Mouse (Mus musculus): ENCODE measurements around the gene Ccnb1ip1. TPM values are rescaled to one million over a fixed set of nuclear protein-coding genes. Genes with fewer than 3 reads are reported as not detected.
"Not testable (repeated sequence)": the region's sequence is repeated elsewhere in the genome, so short reads cannot be mapped to it uniquely, and the experiment has no call there.

Ccnb1ip1 gene
- polyA plus RNA-seq (2015; fragmentation: Nextera tagmentation; extraction: Ambion mirVana), result not detected in 2 replicates

DNA sequence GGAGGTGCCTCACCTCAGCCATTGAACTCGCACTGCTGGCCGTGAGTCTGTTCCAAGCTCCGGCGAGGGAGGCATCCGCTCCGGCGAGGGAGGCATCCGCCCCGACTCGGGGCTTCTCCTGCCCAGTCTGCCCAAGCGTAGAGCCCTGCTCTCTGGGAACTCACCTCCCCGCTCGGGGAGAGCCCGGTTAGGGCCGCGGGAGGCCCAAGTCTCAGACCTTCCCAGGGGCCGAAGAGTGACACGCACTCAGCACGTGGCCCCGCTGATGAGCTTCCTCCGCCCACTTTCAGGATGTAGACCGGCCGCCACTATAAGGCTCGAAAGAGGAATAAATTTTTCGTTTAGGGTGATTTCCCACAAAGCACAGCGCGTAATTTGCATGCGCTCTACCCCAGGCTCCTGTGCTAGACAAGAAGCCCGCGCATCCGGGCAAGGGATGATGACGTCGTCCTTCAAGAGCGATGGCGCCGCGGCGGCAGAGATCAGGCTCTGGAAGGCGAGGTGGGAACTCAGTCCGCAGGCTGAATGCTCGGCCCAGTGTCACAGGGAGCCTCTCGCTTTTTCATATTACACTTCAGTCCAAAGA, at the start of gene Ccnb1ip1, which contains the start of gene Parp2:
Gene Ccnb1ip1 (minus strand): TSS at position 246 of the 586 bp plus-strand sequence.
Gene Parp2 (plus strand): TSS at position 355 of the 586 bp plus-strand sequence.
- peak within 1 kb of the TSS; percentile 77 for H3K9ac ChIP-seq
- peaks cover 21% of the 10 kb centered on the region for H3K36me3 ChIP-seq
- no peaks in the 10 kb centered on the region for H3K9me3 ChIP-seq
- H3K27ac ChIP-seq, result peak within 1 kb of the TSS; percentile 91
- H3K4me1 ChIP-seq (replicated peaks), result peaks cover 6% of the 10 kb centered on the region
- under 1% methylated on average over 42 of the region's 42 CpGs for WGBS
- H3K4me3 ChIP-seq, result peak within 1 kb of the TSS; percentile 53
- peak within 1 kb of the TSS; percentile 52 for H3K4me2 ChIP-seq
- no peaks in the 10 kb centered on the region for H3K27me3 ChIP-seq
- ATAC-seq (ENCODE audit: low FRiP score), result peak; percentile 98

DNA sequence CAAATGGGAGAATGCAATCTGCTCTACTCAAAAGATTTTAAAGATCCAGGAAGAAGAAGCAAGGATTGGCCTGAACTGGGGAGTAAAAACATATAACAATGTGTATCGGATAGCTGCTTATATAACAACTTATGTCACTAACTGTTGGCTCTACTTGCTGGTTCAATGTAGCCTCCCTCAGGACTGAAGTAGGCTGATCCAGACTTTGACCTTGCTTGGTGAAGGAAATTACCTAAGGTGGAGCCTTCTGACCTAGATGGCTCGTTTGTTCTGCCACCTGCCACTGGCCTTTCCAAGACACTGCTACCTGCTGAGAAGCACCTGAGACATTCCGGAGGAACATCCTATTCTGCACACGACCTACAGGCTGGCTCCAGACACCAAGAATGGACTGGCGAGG, 48.3 kb upstream of the Ccnb1ip1 start:
- no peaks in the 10 kb centered on the region for H3K27me3 ChIP-seq
- no peaks in the 10 kb centered on the region for H3K9me3 ChIP-seq
- WGBS, result 86% methylated on average over 5 of the region's 5 CpGs
- H3K4me3 ChIP-seq, result no peak overlapping the region
- H3K4me2 ChIP-seq, result no peak overlapping the region
- H3K36me3 ChIP-seq, result peaks cover 20% of the 10 kb centered on the region
- no peak overlapping the region for H3K27ac ChIP-seq
- no peaks in the 10 kb centered on the region for H3K4me1 ChIP-seq (replicated peaks)
- no peak overlapping the region for H3K9ac ChIP-seq
- no peak for ATAC-seq (ENCODE audit: low FRiP score)

DNA sequence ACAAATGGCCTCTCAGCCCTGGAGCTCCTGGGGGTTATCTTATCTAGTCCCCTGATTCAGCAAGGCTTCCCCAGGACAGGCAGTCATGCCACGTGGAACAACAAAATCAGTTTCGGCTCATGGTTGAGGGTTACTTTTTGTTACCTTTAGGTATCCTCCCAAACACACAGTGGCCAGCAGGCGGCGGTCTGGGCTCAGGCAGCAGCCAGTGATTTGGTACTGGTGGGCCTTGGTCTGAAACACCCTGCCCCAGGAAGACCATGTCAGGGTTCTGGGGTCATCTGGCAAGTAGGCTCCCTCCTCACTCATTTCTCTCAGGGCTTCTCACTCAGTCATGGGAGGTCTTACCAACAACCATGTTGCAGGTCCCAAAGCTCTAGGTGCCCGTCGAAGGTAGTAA, 29.7 kb upstream of the Ccnb1ip1 start:
- H3K36me3 ChIP-seq, result no peaks in the 10 kb centered on the region; the same call in 1 of the 2 replicates
- H3K4me1 ChIP-seq (replicated peaks), result no peaks in the 10 kb centered on the region
- ATAC-seq (ENCODE audit: low FRiP score), result no peak
- WGBS, result 70% methylated on average over 6 of the region's 6 CpGs
- H3K27me3 ChIP-seq, result no peaks in the 10 kb centered on the region
- H3K4me3 ChIP-seq, result no peak overlapping the region
- H3K9me3 ChIP-seq, result no peaks in the 10 kb centered on the region
- no peak overlapping the region for H3K4me2 ChIP-seq
- H3K27ac ChIP-seq, result no peak overlapping the region
- no peak overlapping the region for H3K9ac ChIP-seq

DNA sequence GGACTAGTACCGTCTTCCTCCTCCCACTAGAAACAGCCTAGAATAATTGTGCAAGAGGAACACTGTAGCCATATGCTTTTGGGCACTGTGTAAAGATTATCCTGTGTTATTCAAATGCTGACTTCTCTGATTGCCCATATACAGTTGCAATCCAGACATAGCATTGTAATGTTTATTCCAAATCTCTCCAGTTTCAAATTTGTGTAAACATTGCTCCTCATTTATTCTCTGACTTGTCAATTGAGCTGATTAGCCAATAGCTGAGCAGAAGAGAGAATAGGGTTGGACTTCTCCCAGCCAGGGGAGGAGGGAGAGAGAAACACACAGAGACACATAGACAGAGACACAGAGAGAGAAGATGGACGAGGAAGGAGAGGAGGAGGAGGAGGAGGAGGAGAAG, 26.9 kb upstream of the Ccnb1ip1 start:
- Histone ChIP-seq H3K27ac (no peak overlapping the region), H3K4me1 (replicated peaks) (no peaks in the 10 kb centered on the region), H3K9ac (no peak overlapping the region), H3K27me3 (no peaks in the 10 kb centered on the region), H3K36me3 (no peaks in the 10 kb centered on the region; the same call in 1 of the 2 replicates), H3K9me3 (no peaks in the 10 kb centered on the region), H3K4me3 (no peak overlapping the region), H3K4me2 (no peak overlapping the region)
- ATAC-seq (ENCODE audit: low FRiP score), result no peak
- 61% methylated on average over 2 of the region's 2 CpGs for WGBS

- H3K9me3 ChIP-seq, result no peaks in the 10 kb centered on the region
- no peak for ATAC-seq (ENCODE audit: low FRiP score)
- H3K4me1 ChIP-seq (replicated peaks), result no peaks in the 10 kb centered on the region
- no peak overlapping the region for H3K4me2 ChIP-seq
- H3K4me3 ChIP-seq, result no peak overlapping the region
- no peaks in the 10 kb centered on the region for H3K27me3 ChIP-seq
- 86% methylated on average over 10 of the region's 10 CpGs for WGBS
- H3K9ac ChIP-seq, result no peak overlapping the region
- H3K27ac ChIP-seq, result no peak overlapping the region
- no peaks in the 10 kb centered on the region; the same call in 1 of the 2 replicates for H3K36me3 ChIP-seq
These were observed 26.4 kb upstream of the Ccnb1ip1 start for GRCm38 (mm10) chr14:50833964-50834363.

DNA sequence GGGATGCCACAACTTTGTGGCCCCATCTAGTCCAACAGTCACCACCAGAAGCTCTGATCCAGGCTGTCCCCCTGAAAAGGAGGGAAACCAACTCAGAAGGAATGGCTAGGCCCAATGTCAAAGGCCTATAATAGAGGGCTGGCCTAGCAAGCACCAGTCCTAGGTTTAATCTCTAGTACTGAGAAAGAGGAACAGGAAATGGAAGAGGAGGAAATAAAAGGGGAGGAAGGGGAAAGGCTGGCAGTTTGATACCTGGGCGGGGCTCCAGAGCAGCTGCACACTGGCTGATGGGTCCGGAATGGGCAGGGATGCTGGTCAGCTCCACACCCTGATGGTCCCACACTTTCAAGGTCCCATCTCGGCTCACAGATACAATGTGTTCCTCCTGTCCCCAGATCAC, 22.3 kb upstream of the Ccnb1ip1 start:
- Histone ChIP-seq H3K4me3 (no peak overlapping the region), H3K4me2 (no peak overlapping the region), H3K9me3 (no peaks in the 10 kb centered on the region), H3K27ac (no peak overlapping the region), H3K36me3 (peaks cover 3% of the 10 kb centered on the region; the same call in 1 of the 2 replicates), H3K4me1 (replicated peaks) (no peaks in the 10 kb centered on the region), H3K9ac (no peak overlapping the region), H3K27me3 (no peaks in the 10 kb centered on the region)
- WGBS, result 85% methylated on average over 3 of the region's 3 CpGs
- ATAC-seq (ENCODE audit: low FRiP score), result no peak

- Histone ChIP-seq H3K9ac (no peak overlapping the region), H3K36me3 (peaks cover 33% of the 10 kb centered on the region), H3K27me3 (no peaks in the 10 kb centered on the region), H3K27ac (no peak overlapping the region), H3K4me1 (replicated peaks) (no peaks in the 10 kb centered on the region), H3K4me3 (no peak overlapping the region), H3K9me3 (no peaks in the 10 kb centered on the region), H3K4me2 (no peak overlapping the region)
- WGBS, result 91% methylated on average over 4 of the region's 4 CpGs
- no peak for ATAC-seq (ENCODE audit: low FRiP score)
These were observed 19.0 kb upstream of the Ccnb1ip1 start for GRCm38 (mm10) chr14:50826579-50826978.

DNA sequence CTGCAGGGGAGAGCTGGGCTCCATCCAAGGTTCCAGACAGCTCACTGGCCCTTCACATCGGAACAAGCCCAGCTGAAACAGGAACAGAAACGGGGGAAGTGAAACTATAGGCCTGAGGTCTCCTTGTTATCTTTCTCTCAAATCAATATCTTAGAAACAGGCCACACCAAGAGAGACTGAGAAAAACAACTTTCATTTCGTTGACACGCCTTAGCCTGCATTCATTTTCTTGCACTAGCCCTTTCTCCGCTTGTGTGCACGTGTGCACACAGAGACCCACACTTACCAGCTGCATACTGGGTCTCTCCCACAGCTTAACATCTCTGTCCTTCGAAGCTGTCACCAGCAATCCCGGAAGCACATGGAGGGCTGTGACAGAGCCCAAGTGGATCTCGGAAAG, 16.7 kb upstream of the Ccnb1ip1 start:
- Histone ChIP-seq H3K36me3 (peaks cover 57% of the 10 kb centered on the region), H3K4me2 (no peak overlapping the region), H3K9ac (no peak overlapping the region), H3K9me3 (no peaks in the 10 kb centered on the region), H3K4me1 (replicated peaks) (no peaks in the 10 kb centered on the region), H3K27me3 (no peaks in the 10 kb centered on the region), H3K27ac (no peak overlapping the region), H3K4me3 (no peak overlapping the region)
- no peak for ATAC-seq (ENCODE audit: low FRiP score)
- WGBS, result 91% methylated on average over 9 of the region's 9 CpGs

DNA sequence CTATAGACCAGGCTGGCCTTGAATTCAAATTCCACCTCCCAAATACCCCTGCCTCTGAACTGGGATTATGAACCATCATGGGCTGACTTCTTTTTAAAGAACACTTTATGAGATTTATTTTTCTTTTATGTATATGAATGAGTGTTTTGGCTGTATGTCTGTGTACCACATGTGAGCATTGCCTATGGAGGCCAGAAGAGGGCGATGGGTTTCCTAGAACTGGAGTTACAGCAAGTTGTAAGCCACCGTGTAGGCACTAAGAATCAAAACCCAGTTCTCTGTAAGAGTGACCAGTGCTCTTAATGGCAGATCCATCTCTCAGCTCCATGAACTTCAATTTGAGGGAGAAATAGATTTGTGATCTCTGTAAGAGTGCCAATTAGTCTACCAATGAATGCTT, 15.7 kb upstream of the Ccnb1ip1 start:
- H3K4me1 ChIP-seq (replicated peaks), result no peaks in the 10 kb centered on the region
- no peak overlapping the region for H3K4me3 ChIP-seq
- H3K9me3 ChIP-seq, result no peaks in the 10 kb centered on the region
- no peak for ATAC-seq (ENCODE audit: low FRiP score)
- H3K27ac ChIP-seq, result no peak overlapping the region
- 72% methylated on average over 2 of the region's 2 CpGs for WGBS
- peaks cover 58% of the 10 kb centered on the region for H3K36me3 ChIP-seq
- H3K4me2 ChIP-seq, result no peak overlapping the region
- H3K27me3 ChIP-seq, result no peaks in the 10 kb centered on the region
- H3K9ac ChIP-seq, result no peak overlapping the region

DNA sequence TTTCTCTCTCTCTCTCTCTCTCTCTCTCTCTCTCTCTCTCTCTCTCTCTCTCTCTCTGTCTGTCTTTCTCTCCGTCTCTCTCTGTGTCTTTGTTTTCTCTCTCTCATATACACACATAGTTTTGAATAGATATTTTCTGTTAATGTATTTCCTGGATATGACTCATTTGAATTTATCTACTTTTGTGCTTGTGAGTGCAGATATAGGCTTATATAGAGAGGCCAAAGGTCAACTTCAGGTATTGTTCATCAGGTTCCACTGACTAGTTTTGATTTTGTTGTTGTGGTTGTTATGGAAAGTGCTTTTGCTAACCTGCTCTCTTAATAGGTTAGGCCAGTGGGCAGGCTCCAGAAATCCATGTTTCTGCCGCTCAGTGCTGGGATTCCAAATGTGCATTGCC, 5.5 kb upstream of the Ccnb1ip1 start:
- Histone ChIP-seq H3K9ac (no peak overlapping the region), H3K4me2 (no peak overlapping the region), H3K27me3 (no peaks in the 10 kb centered on the region), H3K9me3 (no peaks in the 10 kb centered on the region), H3K36me3 (peaks cover 67% of the 10 kb centered on the region), H3K4me3 (no peak overlapping the region), H3K27ac (no peak overlapping the region), H3K4me1 (replicated peaks) (peaks cover 4% of the 10 kb centered on the region)
- no peak for ATAC-seq (ENCODE audit: low FRiP score)
- WGBS, result 98% methylated on average over 2 of the region's 2 CpGs

- H3K4me3 ChIP-seq, result peak overlapping the region; percentile 53; the same call in 1 of the 2 replicates
- H3K36me3 ChIP-seq, result peaks cover 11% of the 10 kb centered on the region
- WGBS, result 93% methylated on average over 5 of the region's 5 CpGs
These were observed 1.1 kb downstream of the Ccnb1ip1 start for GRCm38 (mm10) chr14:50806469-50806868.

GRCm38 (mm10) chr14:50804683-50805082, 2.8 kb downstream of the Ccnb1ip1 start:
- no peaks in the 10 kb centered on the region for H3K9me3 ChIP-seq
- H3K27ac ChIP-seq, result no peak overlapping the region
- no peak overlapping the region for H3K4me2 ChIP-seq
- H3K4me1 ChIP-seq (replicated peaks), result peaks cover 9% of the 10 kb centered on the region
- no peak overlapping the region for H3K9ac ChIP-seq
- no peak for ATAC-seq (ENCODE audit: low FRiP score)
- H3K36me3 ChIP-seq, result no peaks in the 10 kb centered on the region
- no peak overlapping the region for H3K4me3 ChIP-seq
- 77% methylated on average over 13 of the region's 13 CpGs for WGBS
- H3K27me3 ChIP-seq, result no peaks in the 10 kb centered on the region

More at GRCm38 (mm10) chr14:50806469-50806868, 1.1 kb downstream of the Ccnb1ip1 start:
- peak overlapping the region; percentile 52 for H3K4me2 ChIP-seq
- not testable (repeated sequence) for H3K9ac ChIP-seq; ATAC-seq (ENCODE audit: low FRiP score); H3K9me3 ChIP-seq; H3K4me1 ChIP-seq (replicated peaks); H3K27ac ChIP-seq; H3K27me3 ChIP-seq

- Histone ChIP-seq H3K4me3 (no peak overlapping the region), H3K27ac (no peak overlapping the region), H3K4me2 (no peak overlapping the region), H3K9ac (no peak overlapping the region), H3K27me3 (no peaks in the 10 kb centered on the region), H3K36me3 (no peaks in the 10 kb centered on the region), H3K4me1 (replicated peaks) (peaks cover 5% of the 10 kb centered on the region; the same call in 1 of the 2 replicates), H3K9me3 (no peaks in the 10 kb centered on the region)
- no peak for ATAC-seq (ENCODE audit: low FRiP score)
- 70% methylated on average over 4 of the region's 4 CpGs for WGBS
These were observed 4.5 kb downstream of the Ccnb1ip1 start for GRCm38 (mm10) chr14:50802843-50803562.

Measured in hindbrain, embryonic 13.5 days (tissue).